Mouse (Mus musculus): ENCODE results near the gene F8a. TPM values are rescaled to one million over a fixed set of nuclear protein-coding genes. Genes with fewer than 3 reads are reported as not detected.
"Not testable (repeated sequence)": the region's sequence is repeated elsewhere in the genome, so short reads cannot be mapped to it uniquely, and the experiment has no call there.

F8a gene
- 32.0 and 34.1 TPM in 2 replicates for polyA plus RNA-seq (2014; fragmentation: Nextera tagmentation; extraction: Ambion mirVana)

DNA sequence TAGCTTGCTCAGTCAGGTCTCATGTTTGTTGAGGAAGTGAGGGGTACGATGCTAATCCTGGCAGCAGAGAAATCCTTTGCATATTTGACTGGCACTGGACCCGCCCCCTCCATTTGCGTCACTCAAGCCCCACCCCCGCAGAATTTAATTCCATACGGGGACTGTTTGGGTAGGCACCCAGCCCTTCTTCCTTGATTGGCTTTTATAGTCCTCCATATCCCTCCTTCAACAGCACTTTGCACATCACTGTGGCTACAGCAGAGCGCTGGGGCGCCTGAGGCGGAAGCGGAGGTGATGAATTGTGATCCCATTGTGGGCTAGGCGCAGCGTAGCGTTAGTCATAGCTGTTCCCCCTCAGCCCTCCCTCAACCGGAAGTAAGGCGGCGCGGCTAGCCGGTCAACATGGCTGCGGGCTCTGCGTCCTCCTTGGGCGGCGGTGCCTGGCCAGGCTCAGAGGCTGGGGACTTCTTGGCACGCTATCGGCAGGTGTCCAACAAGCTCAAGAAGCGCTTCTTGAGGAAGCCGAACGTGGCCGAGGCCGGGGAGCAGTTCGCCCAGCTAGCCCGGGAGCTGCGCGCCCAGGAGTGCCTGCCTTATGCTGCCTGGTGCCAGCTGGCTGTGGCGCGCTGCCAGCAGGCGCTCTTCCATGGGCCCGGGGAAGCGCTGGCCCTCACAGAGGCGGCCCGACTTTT is at the start of gene F8a:
Gene F8a, plus strand, starts transcription at position 378 of the 692 bp plus-strand sequence.
- H3K9me3 ChIP-seq (ENCODE audit: control insufficient read depth, low read length), result no peaks in the 10 kb centered on the region
- 18% methylated on average over 31 of the region's 39 CpGs for WGBS
- H3K27me3 ChIP-seq (ENCODE audit: control insufficient read depth, insufficient read depth, low read length), result peaks cover 3% of the 10 kb centered on the region; the same call in 1 of the 2 replicates
- no peaks in the 10 kb centered on the region for H3K36me3 ChIP-seq (ENCODE audit: control insufficient read depth, insufficient read depth, low read length)
- peak within 1 kb of the TSS; percentile 55 for H3K4me2 ChIP-seq (ENCODE audit: low read depth, low read length)
- H3K4me1 ChIP-seq (ENCODE audit: control insufficient read depth, insufficient read depth, low read length), result no peaks in the 10 kb centered on the region
- H3K27ac ChIP-seq (ENCODE audit: low read depth, low read length), result peak within 1 kb of the TSS; percentile 91
- H3K4me3 ChIP-seq (ENCODE audit: low read depth, low read length), result peak within 1 kb of the TSS; percentile 63
- peak within 1 kb of the TSS; percentile 77 for H3K9ac ChIP-seq (replicated peaks; ENCODE audit: low read depth, low read length)
- ATAC-seq (ENCODE audit: low read depth), result peak; percentile 98

- not testable (repeated sequence) for H3K36me3 ChIP-seq (ENCODE audit: control insufficient read depth, insufficient read depth, low read length); H3K4me1 ChIP-seq (ENCODE audit: control insufficient read depth, insufficient read depth, low read length); H3K4me2 ChIP-seq (ENCODE audit: low read depth, low read length); H3K27ac ChIP-seq (ENCODE audit: low read depth, low read length); H3K9me3 ChIP-seq (ENCODE audit: control insufficient read depth, low read length); H3K27me3 ChIP-seq (ENCODE audit: control insufficient read depth, insufficient read depth, low read length); H3K4me3 ChIP-seq (ENCODE audit: low read depth, low read length); H3K9ac ChIP-seq (replicated peaks; ENCODE audit: low read depth, low read length)
- 72% methylated on average over 9 of the region's 12 CpGs for WGBS
- peak; percentile 70 for ATAC-seq (ENCODE audit: low read depth)
These were observed 36.2 kb upstream of the F8a start, which contains the start of gene Xlr3b for GRCm38 (mm10) chrX:73191934-73192333. Gene Xlr3b, plus strand, starts transcription at chrX:73192207.

DNA sequence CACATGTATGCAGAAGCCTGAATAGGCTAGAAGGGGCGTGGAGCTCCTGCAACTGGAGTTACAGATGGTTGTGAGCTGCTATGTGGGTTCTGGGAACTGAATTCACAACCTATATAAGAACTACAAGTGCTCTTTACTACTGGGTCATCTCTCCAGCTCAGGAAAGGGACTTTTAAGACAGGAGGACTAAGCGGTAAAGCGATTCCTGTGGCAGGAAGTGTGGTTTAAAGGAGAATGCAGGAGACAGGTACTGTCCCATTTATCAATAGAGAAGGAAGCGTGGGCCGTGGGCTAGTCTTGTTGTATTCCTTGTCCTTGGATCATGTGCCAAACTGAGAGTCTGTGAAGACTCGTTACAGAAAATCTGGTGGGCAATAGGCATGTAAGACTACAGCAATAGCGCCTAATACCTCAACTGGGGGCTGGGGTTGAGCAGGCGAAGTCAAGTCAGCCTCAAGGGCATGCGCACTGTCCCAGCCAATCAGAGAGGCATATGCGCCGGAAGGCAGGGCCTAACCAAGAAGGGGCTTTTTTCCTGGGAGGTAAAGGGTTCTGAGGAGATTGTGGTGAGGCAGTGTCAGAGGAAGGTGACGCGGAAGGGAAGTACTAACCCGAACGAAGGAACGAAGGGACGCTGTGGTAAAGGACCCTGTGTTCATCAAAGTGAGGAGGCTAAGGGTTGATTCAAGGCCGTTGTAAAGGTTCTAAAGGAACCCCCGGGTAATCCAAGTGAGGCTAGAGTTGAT is 14.1 kb upstream of the F8a start, which contains the start of gene Xlr4b:
Gene Xlr4b, plus strand, starts transcription at position 515 of the 746 bp plus-strand sequence.
- H3K4me2 ChIP-seq (ENCODE audit: low read depth, low read length); H3K4me3 ChIP-seq (ENCODE audit: low read depth, low read length); H3K9ac ChIP-seq (replicated peaks; ENCODE audit: low read depth, low read length); ATAC-seq (ENCODE audit: low read depth); H3K36me3 ChIP-seq (ENCODE audit: control insufficient read depth, insufficient read depth, low read length); H3K4me1 ChIP-seq (ENCODE audit: control insufficient read depth, insufficient read depth, low read length); H3K27ac ChIP-seq (ENCODE audit: low read depth, low read length); H3K27me3 ChIP-seq (ENCODE audit: control insufficient read depth, insufficient read depth, low read length); H3K9me3 ChIP-seq (ENCODE audit: control insufficient read depth, low read length): not testable (repeated sequence)
- WGBS, result 81% methylated on average over 9 of the region's 19 CpGs

- Histone ChIP-seq H3K4me1 (ENCODE audit: control insufficient read depth, insufficient read depth, low read length) (no peaks in the 10 kb centered on the region), H3K36me3 (ENCODE audit: control insufficient read depth, insufficient read depth, low read length) (no peaks in the 10 kb centered on the region), H3K9ac (replicated peaks; ENCODE audit: low read depth, low read length) (no peak overlapping the region), H3K4me2 (ENCODE audit: low read depth, low read length) (no peak overlapping the region), H3K9me3 (ENCODE audit: control insufficient read depth, low read length) (no peaks in the 10 kb centered on the region), H3K4me3 (ENCODE audit: low read depth, low read length) (no peak overlapping the region), H3K27me3 (ENCODE audit: control insufficient read depth, insufficient read depth, low read length) (peaks cover 3% of the 10 kb centered on the region; the same call in 1 of the 2 replicates), H3K27ac (ENCODE audit: low read depth, low read length) (no peak overlapping the region)
- WGBS, result 64% methylated on average over 1 of the region's 1 CpGs
- no peak for ATAC-seq (ENCODE audit: low read depth)
These were observed 2.7 kb upstream of the F8a start for GRCm38 (mm10) chrX:73225365-73225764.

- Histone ChIP-seq H3K4me2 (ENCODE audit: low read depth, low read length) (peak overlapping the region; percentile 55), H3K4me1 (ENCODE audit: control insufficient read depth, insufficient read depth, low read length) (no peaks in the 10 kb centered on the region), H3K4me3 (ENCODE audit: low read depth, low read length) (peak overlapping the region; percentile 63), H3K9ac (replicated peaks; ENCODE audit: low read depth, low read length) (peak overlapping the region; percentile 77), H3K27ac (ENCODE audit: low read depth, low read length) (peak overlapping the region; percentile 91), H3K27me3 (ENCODE audit: control insufficient read depth, insufficient read depth, low read length) (peaks cover 3% of the 10 kb centered on the region; the same call in 1 of the 2 replicates), H3K9me3 (ENCODE audit: control insufficient read depth, low read length) (no peaks in the 10 kb centered on the region), H3K36me3 (ENCODE audit: control insufficient read depth, insufficient read depth, low read length) (no peaks in the 10 kb centered on the region)
- peak; percentile 76 for ATAC-seq (ENCODE audit: low read depth)
- 23% methylated on average over 35 of the region's 51 CpGs for WGBS
These were observed 619 bp downstream of the F8a start for GRCm38 (mm10) chrX:73228606-73229214.

- no peaks in the 10 kb centered on the region for H3K36me3 ChIP-seq (ENCODE audit: control insufficient read depth, insufficient read depth, low read length)
- H3K27ac ChIP-seq (ENCODE audit: low read depth, low read length), result peak overlapping the region; percentile 91
- no peaks in the 10 kb centered on the region for H3K4me1 ChIP-seq (ENCODE audit: control insufficient read depth, insufficient read depth, low read length)
- 31% methylated on average over 3 of the region's 3 CpGs for WGBS
- peaks cover 3% of the 10 kb centered on the region; the same call in 1 of the 2 replicates for H3K27me3 ChIP-seq (ENCODE audit: control insufficient read depth, insufficient read depth, low read length)
- no peaks in the 10 kb centered on the region for H3K9me3 ChIP-seq (ENCODE audit: control insufficient read depth, low read length)
- H3K4me3 ChIP-seq (ENCODE audit: low read depth, low read length), result peak overlapping the region; percentile 63
- peak overlapping the region; percentile 55 for H3K4me2 ChIP-seq (ENCODE audit: low read depth, low read length)
- no peak for ATAC-seq (ENCODE audit: low read depth)
- H3K9ac ChIP-seq (replicated peaks; ENCODE audit: low read depth, low read length), result peak overlapping the region; percentile 77
These were observed 1.2 kb downstream of the F8a start for GRCm38 (mm10) chrX:73229288-73229687.

DNA sequence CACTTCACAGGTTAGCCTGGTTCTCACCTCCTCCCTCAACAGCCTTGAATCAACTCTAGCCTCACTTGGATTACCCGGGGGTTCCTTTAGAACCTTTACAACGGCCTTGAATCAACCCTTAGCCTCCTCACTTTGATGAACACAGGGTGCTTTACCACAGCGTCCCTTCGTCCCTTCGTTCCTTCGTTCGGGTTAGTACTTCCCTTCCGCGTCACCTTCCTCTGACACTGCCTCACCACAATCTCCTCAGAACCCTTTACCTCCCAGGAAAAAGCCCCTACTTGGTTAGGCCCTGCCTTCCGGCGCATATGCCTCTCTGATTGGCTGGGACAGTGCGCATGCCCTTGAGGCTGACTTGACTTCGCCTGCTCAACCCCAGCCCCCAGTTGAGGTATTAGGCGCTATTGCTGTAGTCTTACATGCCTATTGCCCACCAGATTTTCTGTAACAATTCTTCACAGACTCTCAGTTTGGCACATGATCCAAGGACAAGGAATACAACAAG is 14.8 kb downstream of the F8a start, which contains the start of gene Xlr4c:
Gene Xlr4c, minus strand, starts transcription at position 310 of the 505 bp plus-strand sequence.
- not testable (repeated sequence) for H3K4me1 ChIP-seq (ENCODE audit: control insufficient read depth, insufficient read depth, low read length); ATAC-seq (ENCODE audit: low read depth); H3K9ac ChIP-seq (replicated peaks; ENCODE audit: low read depth, low read length); H3K9me3 ChIP-seq (ENCODE audit: control insufficient read depth, low read length); H3K27ac ChIP-seq (ENCODE audit: low read depth, low read length); H3K4me3 ChIP-seq (ENCODE audit: low read depth, low read length); H3K27me3 ChIP-seq (ENCODE audit: control insufficient read depth, insufficient read depth, low read length); H3K4me2 ChIP-seq (ENCODE audit: low read depth, low read length); H3K36me3 ChIP-seq (ENCODE audit: control insufficient read depth, insufficient read depth, low read length)
- 86% methylated on average over 11 of the region's 14 CpGs for WGBS

- not testable (repeated sequence) for H3K4me2 ChIP-seq (ENCODE audit: low read depth, low read length); H3K27me3 ChIP-seq (ENCODE audit: control insufficient read depth, insufficient read depth, low read length); ATAC-seq (ENCODE audit: low read depth); H3K36me3 ChIP-seq (ENCODE audit: control insufficient read depth, insufficient read depth, low read length); H3K27ac ChIP-seq (ENCODE audit: low read depth, low read length); H3K9ac ChIP-seq (replicated peaks; ENCODE audit: low read depth, low read length); H3K4me3 ChIP-seq (ENCODE audit: low read depth, low read length); H3K4me1 ChIP-seq (ENCODE audit: control insufficient read depth, insufficient read depth, low read length); H3K9me3 ChIP-seq (ENCODE audit: control insufficient read depth, low read length)
- WGBS, result 84% methylated on average over 1 of the region's 2 CpGs
These were observed 34.3 kb downstream of the F8a start for GRCm38 (mm10) chrX:73262428-73262827.
